Mouse (Mus musculus) myocyte (in vitro differentiated cells): ENCODE data around the gene Prkg1. TPM values are rescaled to one million over a fixed set of nuclear protein-coding genes. Genes with fewer than 3 reads are reported as not detected.

Experiments used
- H3K27me3 ChIP-seq: one replicate; pipeline ENCODE4 v1.6.1; 2011; ENCODE audit not compliant: control insufficient read depth, insufficient read depth, insufficient read length
- H3K36me3 ChIP-seq: one replicate; pipeline ENCODE4 v1.6.1; 2011; ENCODE audit not compliant: control insufficient read depth, insufficient read depth
- H3K4me2 ChIP-seq: one replicate; pipeline ENCODE4 v1.6.1; 2011; ENCODE audit warnings: low read depth, control low read depth
- H3K4me3 ChIP-seq: one replicate; pipeline ENCODE4 v1.5.1; 2011; ENCODE audit warnings: mild to moderate bottlenecking, control low read depth, moderate library complexity
- H3K79me2 ChIP-seq: one replicate; pipeline ENCODE4 v1.6.1; 2011; ENCODE audit not compliant: control insufficient read depth, insufficient read depth
- H3ac ChIP-seq: one replicate; pipeline ENCODE4 v1.6.1; 2011; ENCODE audit not compliant: control insufficient read depth, insufficient read length
- CEBPB ChIP-seq: IDR thresholded peaks from 2 replicates; pipeline ENCODE4 v1.6.1; 2011; ENCODE audit warnings: mild to moderate bottlenecking, moderate library complexity; ENCODE audit not compliant: poor library complexity, insufficient read depth, severe bottlenecking
- E2F4 ChIP-seq: IDR thresholded peaks from one replicate; pipeline ENCODE4 v1.6.1; 2011; ENCODE audit warnings: mild to moderate bottlenecking, control low read depth, moderate library complexity; ENCODE audit not compliant: insufficient read depth
- MAX ChIP-seq: IDR thresholded peaks from one replicate; pipeline ENCODE4 v1.6.1; 2011; ENCODE audit warnings: low read depth, mild to moderate bottlenecking, control low read depth
- MYOD1 ChIP-seq, 3 experiments: IDR thresholded peaks; one replicate each; pipeline ENCODE4 v1.6.1; 2011; ENCODE audit warnings: control low read depth in 2 of 3, low read depth in 2 of 3, mild to moderate bottlenecking in 2 of 3, moderate library complexity in 1 of 3; ENCODE audit not compliant: insufficient read length in 2 of 3, control insufficient read depth in 1 of 3
- MYOG ChIP-seq, 3 experiments: IDR thresholded peaks; one replicate each; pipeline ENCODE4 v1.6.1; 2011; ENCODE audit warnings: control low read depth in 2 of 3, low read depth in 2 of 3, mild to moderate bottlenecking in 2 of 3; ENCODE audit not compliant: insufficient read length in 2 of 3, control insufficient read depth in 1 of 3, insufficient read depth in 1 of 3
- POLR2A ChIP-seq: IDR thresholded peaks from one replicate; pipeline ENCODE4 v1.6.1; 2011; ENCODE audit warnings: low read depth, mild to moderate bottlenecking, control low read depth, moderate library complexity; ENCODE audit not compliant: insufficient read length
- POLR2AphosphoS2 ChIP-seq: IDR thresholded peaks from one replicate; pipeline ENCODE4 v1.6.1; 2011; ENCODE audit warnings: low read depth, control low read depth; ENCODE audit not compliant: insufficient read length
- REST ChIP-seq: IDR thresholded peaks from one replicate; pipeline ENCODE4 v1.6.1; 2011; ENCODE audit warnings: mild to moderate bottlenecking, control low read depth, moderate library complexity; ENCODE audit not compliant: insufficient read depth, insufficient read length
- SRF ChIP-seq: IDR thresholded peaks from one replicate; pipeline ENCODE4 v1.6.1; 2011; ENCODE audit warnings: low read depth; ENCODE audit not compliant: control insufficient read depth, insufficient read length
- TCF12 ChIP-seq: IDR thresholded peaks from one replicate; pipeline ENCODE4 v1.6.1; 2011; ENCODE audit warnings: mild to moderate bottlenecking, control low read depth; ENCODE audit not compliant: poor library complexity, insufficient read depth, severe bottlenecking
- TCF3 ChIP-seq: IDR thresholded peaks from one replicate; pipeline ENCODE4 v1.6.1; 2011; ENCODE audit warnings: low read depth, control low read depth; ENCODE audit not compliant: insufficient read length
- USF1 ChIP-seq: IDR thresholded peaks from one replicate; pipeline ENCODE4 v1.6.1; 2011; ENCODE audit warnings: low read depth, mild to moderate bottlenecking, control low read depth, moderate library complexity
- polyA plus RNA-seq: library from polyadenylated mRNA; unstranded; fragments of >200 nt; fragmentation: generic; extraction: Trizol; gene quantifications from one replicate; pipeline ENCODE4 v1.2.1, GENCODE M21; 2012; ENCODE audit warnings: missing spikeins

Prkg1 gene
- polyA plus RNA-seq, 1 experiment: 1.7 TPM

DNA sequence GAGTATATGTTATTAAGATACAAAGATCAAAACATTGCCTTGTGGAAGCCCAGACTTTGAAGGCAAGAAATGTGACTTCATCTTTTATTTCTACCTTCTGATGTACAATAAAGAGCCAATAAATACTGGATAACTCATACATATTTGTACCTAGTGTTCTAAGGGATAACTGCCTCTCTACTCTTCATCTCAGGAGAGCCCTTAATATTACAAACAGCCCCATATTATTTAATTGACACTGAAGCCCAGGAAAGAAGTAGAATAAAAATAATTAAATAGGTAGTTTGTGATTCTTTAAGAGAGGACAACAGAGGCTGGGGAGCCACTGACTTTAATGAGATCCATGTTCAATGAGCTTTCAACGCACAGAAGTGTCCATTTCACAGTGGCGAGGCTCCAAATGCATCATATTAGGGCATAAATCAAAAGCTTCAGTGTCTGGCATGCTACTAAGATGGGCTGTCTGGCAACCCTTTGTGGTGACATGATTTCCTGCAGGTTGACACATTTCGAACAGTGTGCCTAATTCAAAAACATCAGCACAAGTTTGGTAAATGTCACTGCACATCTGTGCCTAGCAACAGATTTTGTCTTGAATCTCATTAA, 753.2 kb downstream of the Prkg1 start:
- TF ChIP-seq MYOD1 (IDR thresholded peaks at IDR 0.05; ENCODE audit: control insufficient read depth in 1 of 3, insufficient read length in 2 of 3, low read depth in 2 of 3): no peak
- no peak for TF ChIP-seq USF1
- no peak for TF ChIP-seq SRF
- TF ChIP-seq MAX: no peak
- TF ChIP-seq POLR2AphosphoS2: no peak
- no peak for TF ChIP-seq REST
- no peak for TF ChIP-seq MYOG (IDR thresholded peaks at IDR 0.05; ENCODE audit: control insufficient read depth in 1 of 3, insufficient read depth in 1 of 3, insufficient read length in 2 of 3, low read depth in 2 of 3)
- TF ChIP-seq E2F4: no peak
- TF ChIP-seq POLR2A: no peak
- TF ChIP-seq TCF3: no peak
- no peak overlapping the region for H3K4me3 ChIP-seq
- H3K36me3 ChIP-seq: no peaks in the 10 kb centered on the region
- H3K79me2 ChIP-seq: no peaks in the 10 kb centered on the region
- no peak overlapping the region for H3K4me2 ChIP-seq
- no peak overlapping the region for H3ac ChIP-seq
- no peaks in the 10 kb centered on the region for H3K27me3 ChIP-seq

DNA sequence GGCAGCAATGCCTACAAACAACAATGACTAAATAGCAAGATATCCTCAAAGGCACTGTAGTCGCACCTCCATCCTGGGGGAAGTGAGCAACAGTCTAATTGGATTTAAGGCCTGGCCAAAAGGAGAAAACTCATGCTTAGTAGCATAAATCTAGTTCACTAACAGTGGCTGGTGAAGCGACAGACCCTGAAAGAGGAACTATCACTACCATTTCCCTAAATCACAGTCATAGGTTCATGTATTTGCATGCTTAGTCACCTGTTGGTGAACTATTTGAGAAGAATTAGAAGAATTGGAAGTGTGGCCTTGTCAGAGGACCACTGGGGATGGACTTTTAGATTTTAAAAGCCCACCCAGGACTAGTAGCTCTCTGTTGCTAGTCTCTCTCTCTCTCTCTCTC, 766.3 kb downstream of the Prkg1 start:
- Histone ChIP-seq H3ac (no peak overlapping the region), H3K36me3 (no peaks in the 10 kb centered on the region), H3K4me2 (no peak overlapping the region), H3K27me3 (no peaks in the 10 kb centered on the region), H3K79me2 (no peaks in the 10 kb centered on the region), H3K4me3 (no peak overlapping the region)
- TF ChIP-seq MYOG (IDR thresholded peaks at IDR 0.05; ENCODE audit: control insufficient read depth in 1 of 3, insufficient read depth in 1 of 3, insufficient read length in 2 of 3, low read depth in 2 of 3) (no peak), MYOD1 (IDR thresholded peaks at IDR 0.05; ENCODE audit: control insufficient read depth in 1 of 3, insufficient read length in 2 of 3, low read depth in 2 of 3) (no peak), TCF3 (no peak), TCF12 (no peak), SRF (no peak), POLR2A (no peak), REST (no peak), E2F4 (no peak), USF1 (no peak), CEBPB (no peak), MAX (no peak)

DNA sequence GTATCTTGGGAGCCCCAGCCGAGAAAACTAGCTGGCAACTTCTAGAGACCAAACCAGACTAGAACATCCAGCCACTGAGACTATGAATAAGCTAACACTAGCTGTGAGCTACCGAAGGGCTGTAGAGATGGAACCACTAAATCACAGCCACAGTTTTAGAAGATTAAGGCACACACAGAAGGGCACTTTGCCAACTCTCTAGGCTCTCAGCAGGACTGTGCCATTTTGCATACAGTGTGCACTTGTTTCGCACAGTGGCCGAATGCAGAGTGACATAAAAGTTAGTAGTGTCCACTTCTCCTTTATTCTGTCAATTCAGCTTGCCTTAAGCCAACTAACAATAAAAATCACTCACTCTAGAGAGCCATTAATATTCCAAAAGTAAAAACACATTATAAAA, 774.4 kb downstream of the Prkg1 start:
- Histone ChIP-seq H3K27me3 (no peaks in the 10 kb centered on the region), H3ac (no peak overlapping the region), H3K36me3 (no peaks in the 10 kb centered on the region), H3K4me3 (no peak overlapping the region), H3K4me2 (no peak overlapping the region), H3K79me2 (no peaks in the 10 kb centered on the region)
- TF ChIP-seq POLR2AphosphoS2 (no peak), E2F4 (no peak), MYOG (IDR thresholded peaks at IDR 0.05; ENCODE audit: control insufficient read depth in 1 of 3, insufficient read depth in 1 of 3, insufficient read length in 2 of 3, low read depth in 2 of 3) (no peak), MYOD1 (IDR thresholded peaks at IDR 0.05; ENCODE audit: control insufficient read depth in 1 of 3, insufficient read length in 2 of 3, low read depth in 2 of 3) (no peak), MAX (no peak)

DNA sequence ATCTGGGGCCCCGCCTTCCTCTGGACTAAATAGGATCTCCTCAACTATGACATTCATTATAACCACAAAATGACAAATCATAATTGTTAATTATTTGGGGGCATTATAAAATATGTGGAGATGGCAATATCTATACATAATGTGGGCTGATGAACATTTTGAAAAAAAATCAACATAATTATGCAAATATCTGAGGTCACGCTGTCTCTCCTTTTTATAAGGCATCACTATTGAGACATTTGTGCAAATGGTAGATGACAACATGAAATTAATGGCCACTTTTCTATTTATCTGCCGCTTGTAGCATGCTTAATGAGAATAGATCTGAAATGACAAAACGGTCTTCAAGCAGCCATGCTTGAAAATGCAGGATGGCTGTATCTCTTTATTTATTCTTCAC, 782.4 kb downstream of the Prkg1 start:
- H3K79me2 ChIP-seq: no peaks in the 10 kb centered on the region
- H3K4me2 ChIP-seq: no peak overlapping the region
- TF ChIP-seq USF1 (no peak), MYOD1 (IDR thresholded peaks at IDR 0.05; ENCODE audit: control insufficient read depth in 1 of 3, insufficient read length in 2 of 3, low read depth in 2 of 3) (no peak), MYOG (IDR thresholded peaks at IDR 0.05; ENCODE audit: control insufficient read depth in 1 of 3, insufficient read depth in 1 of 3, insufficient read length in 2 of 3, low read depth in 2 of 3) (no peak), CEBPB (no peak), REST (no peak), MAX (no peak), E2F4 (no peak), POLR2A (no peak), POLR2AphosphoS2 (no peak), TCF3 (no peak), TCF12 (no peak), SRF (no peak)

DNA sequence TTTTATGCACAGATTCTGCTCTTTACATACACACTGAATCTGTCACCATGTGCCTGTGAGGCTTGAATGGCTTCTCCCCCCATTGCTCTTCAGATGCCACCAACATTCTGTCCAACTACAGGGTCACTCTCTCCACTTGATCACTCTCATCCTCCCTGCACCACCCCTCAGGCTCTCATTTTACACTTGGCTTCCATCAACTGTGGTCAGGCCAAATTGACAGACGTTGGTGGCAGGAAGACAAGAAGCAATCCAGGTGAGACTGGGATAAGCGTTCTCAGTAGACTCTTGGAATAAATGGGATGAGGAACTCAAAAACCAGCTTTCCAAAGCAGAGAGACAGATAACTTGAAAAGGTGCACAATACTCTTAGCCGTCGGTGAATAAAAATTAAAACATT, 786.7 kb downstream of the Prkg1 start:
- TF ChIP-seq REST (no peak), USF1 (no peak), MAX (no peak), MYOG (IDR thresholded peaks at IDR 0.05; ENCODE audit: control insufficient read depth in 1 of 3, insufficient read depth in 1 of 3, insufficient read length in 2 of 3, low read depth in 2 of 3) (no peak), TCF12 (no peak), MYOD1 (IDR thresholded peaks at IDR 0.05; ENCODE audit: control insufficient read depth in 1 of 3, insufficient read length in 2 of 3, low read depth in 2 of 3) (no peak), TCF3 (no peak), CEBPB (no peak), SRF (no peak), POLR2AphosphoS2 (no peak), E2F4 (no peak)
- Histone ChIP-seq H3K27me3 (no peaks in the 10 kb centered on the region), H3K36me3 (no peaks in the 10 kb centered on the region), H3K4me3 (no peak overlapping the region), H3ac (no peak overlapping the region), H3K4me2 (no peak overlapping the region), H3K79me2 (no peaks in the 10 kb centered on the region)

More for the DNA sequence above, 782.4 kb downstream of the Prkg1 start:
- no peak overlapping the region for H3ac ChIP-seq
- H3K4me3 ChIP-seq: no peak overlapping the region
- H3K27me3 ChIP-seq: no peaks in the 10 kb centered on the region
- H3K36me3 ChIP-seq: no peaks in the 10 kb centered on the region
